Mouse (Mus musculus) kidney, postnatal 25 days (tissue): Measurements from ENCODE around the gene Pak1.

Experiments
- DNase-seq, 2 experiments: peaks; one replicate each; pipeline ENCODE4 v3.0.0; 2021; ENCODE audit warnings: mixed read lengths in 2 of 2

Pak1 gene

DNA sequence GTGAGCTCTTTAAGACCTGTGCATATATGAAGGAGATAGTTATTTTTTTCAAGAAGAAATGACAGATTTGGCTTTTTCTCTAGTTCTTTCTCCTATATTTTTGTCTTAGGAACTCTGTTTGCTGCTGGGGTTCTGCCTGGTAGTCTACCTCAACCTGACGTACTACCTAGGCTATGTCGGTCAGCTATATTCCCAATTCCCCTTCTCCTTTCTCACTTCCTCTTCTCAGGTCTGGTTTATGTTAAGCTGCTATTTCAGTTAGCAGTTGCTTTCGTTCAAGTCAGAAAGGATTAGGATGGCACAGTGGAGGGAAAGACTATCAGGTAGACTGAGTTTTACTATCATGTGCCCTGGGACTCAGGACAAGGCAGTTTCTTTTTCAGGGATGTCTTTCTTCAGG, 75.2 kb downstream of the Pak1 start:
- DNase-seq: no peak

DNA sequence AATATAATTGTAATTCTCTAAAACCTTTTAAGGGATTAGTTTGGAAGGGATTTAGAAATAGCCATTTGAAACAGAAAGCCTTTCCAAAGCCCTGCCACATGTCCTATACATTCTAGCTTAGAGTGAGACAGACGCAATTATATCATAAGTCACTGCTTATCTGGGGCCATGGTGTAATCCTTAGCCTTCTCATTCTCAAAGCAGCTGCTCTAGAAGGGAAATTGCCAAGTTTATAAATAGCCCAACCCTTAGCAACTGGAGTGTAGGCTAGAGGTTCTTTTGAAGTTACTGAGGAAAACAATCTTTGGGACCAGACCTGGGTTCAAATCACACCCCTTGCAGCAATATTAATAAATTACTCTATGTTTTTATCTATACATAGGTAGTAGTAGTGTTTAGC, 76.2 kb downstream of the Pak1 start:
- no peak for DNase-seq

DNA sequence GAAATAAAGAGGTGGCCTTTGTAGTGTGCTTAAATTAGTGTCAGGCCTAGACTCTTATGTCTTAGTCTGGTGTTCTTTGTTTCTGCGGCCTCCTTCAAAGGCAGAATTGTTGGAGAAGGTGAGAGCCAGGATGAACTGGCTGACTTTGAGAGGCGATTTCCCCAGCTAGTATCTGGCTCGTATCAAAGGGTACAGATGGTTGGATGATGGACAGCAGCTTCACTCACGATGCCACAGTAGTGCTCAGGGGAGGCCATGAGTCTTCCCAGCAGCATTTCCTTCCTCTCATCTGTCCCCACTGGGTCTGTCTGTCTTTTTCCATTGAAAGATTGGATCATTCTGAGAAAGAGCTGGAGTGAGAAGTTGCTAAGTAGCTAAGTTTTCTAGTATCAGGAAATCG, 79.5 kb downstream of the Pak1 start:
- no peak for DNase-seq

DNA sequence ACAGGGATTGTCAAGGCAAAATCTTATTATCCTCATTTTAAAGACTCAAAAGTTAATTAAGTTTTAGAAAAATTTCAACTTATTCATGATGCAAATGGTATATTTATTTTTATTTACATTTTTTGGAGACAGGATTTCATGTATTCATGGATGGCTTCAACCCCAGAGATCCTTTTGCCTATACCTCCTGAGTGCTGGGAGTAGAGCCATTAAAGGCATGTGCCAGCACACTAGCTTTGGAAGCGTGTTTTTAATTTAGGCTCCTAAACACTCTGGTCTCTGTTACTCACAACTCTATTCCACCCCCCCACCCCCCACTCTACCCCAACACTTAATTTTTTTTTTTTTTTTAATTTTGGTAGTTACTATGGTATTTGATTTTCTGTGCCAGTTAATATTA, 80.4 kb downstream of the Pak1 start:
- no peak for DNase-seq

DNA sequence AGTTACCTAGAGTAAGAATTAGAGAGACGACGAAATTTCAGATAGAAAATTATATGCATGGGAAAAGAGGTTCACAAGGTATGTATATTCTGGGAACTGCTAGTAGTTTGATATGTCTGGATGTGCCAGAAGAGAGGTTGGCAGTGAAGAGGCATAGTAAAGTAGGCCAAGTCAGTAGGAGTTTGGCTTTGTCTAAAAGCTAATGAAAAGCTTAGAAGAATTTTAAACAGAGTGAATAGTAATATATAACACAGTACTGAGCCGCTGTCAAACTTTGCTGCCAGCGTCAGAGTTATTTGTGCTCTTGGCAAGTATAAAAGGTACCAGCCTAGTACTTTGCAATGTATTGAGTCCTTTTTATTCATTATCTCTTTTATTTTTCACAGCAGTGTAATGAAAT, 84.1 kb downstream of the Pak1 start:
- DNase-seq: no peak

DNA sequence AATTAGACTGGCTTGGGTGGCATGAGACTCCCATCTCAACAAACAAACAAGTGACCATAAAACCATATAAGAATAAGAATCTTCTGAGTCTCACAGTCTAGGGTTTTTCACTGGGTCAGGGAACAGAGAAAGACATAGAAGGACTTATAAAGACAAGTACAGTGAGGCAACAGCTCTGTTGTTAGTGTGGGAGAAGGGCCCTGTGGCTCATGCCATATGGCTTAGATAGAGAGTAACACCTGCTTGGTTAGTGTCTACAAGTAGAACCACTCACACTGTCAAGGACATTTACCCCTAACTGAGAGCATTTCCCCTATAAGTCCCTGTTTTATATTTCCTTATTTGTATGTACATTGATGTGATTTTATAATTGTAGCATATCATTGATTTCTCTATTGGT, 85.0 kb downstream of the Pak1 start:
- DNase-seq: no peak

DNA sequence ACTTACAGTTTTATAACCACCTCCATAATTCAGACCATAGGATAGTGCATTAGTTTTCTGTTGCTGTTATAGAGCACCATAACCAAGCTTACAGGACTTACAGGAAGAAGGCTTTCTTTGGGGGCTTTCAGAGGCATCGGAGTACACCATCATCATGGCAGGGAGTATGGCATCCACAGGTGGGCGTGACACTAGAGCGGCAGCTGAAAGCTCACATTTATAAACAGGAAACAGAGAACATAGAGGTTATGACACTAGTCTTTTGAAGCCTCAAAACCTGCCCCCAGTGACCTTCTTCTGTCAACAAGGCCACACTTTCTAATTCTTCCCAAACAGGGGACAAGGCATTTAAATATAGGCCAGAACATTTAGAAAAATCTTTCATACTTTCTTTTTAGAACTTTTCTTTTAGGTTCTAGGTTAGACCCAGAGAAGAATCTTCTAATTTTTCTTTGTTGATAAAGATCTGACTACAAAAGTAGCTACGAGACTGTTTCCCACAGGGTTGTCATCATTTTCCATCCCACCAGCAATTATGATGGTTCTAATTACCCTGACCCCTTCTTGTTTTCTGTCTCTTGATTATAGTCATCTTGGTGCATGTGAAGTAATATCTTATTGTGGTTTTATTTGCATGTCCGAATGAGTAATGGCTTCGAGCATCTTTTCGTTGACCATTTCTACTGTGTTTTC, 89.7 kb downstream of the Pak1 start:
- no peak for DNase-seq

DNA sequence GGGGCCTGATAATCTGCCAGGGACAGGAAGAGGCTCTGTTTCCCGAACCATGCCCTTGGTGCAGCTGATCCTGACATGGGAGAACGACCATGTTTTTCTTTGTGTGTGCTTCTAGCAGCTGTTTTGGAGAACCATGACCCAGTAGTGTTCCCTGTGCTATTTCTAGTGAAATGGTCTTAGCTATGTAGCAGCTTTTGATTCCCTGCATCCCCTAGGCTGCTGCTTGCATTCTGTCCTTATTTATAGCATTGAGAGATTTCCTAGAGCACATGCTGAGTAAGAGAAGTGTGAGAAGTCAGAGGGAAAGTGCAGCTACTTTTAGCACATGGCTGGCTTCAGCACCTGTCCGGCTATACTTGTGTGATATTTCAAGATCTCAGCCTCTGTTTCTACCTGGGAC, 123.3 kb downstream of the Pak1 start:
- no peak for DNase-seq

DNA sequence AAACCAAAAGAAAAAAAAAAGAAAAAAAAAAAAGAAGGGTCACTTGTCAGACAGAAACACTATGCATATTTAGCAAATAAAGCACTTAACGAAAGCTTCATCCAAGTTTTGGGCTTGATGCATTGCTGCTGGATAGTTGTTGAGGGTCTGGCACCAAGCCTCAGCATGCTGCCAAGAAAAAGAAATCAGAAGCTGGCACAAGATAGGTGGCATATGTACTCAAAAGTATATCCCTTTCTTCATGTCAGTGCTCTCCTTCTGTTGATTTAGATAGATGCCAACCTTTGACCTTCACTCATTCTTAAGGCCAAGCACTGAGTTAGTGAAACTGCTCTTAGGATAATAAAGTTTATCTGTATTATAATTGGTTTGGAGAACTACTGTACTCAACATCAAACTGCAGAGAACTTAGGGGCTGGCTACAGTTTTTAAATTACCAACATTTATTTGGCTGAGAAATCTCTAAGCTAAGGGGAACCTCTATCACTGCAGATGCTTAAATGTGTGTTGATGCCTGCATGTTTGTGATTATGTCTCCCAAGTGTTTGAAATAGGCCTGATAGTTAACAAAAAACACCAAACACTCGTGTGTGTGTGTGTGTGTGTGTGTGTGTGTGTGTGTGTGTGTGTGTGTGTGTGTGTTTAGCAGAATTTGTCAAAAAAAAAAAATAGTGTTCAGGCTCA, 126.6 kb downstream of the Pak1 start:
- no peak for DNase-seq

DNA sequence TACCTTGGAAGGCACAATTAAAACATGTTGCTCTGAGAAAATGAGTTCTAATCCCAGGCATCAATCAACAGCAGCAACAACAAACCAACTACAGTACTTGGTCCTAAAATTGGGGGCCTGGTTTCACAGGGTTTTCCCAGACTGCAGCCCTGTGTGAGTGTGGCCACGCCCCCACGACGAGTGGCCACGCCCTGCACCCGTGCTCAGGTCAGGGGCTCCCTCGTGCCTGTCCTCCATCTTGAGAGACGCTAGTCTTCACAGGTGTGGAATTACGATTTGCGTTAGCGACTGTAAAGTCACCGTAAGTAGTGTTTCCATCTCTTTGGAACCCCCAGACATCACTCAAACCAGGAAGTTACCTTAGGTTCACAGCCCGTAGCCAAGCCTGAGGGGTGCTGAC, 131.4 kb downstream of the Pak1 start, which contains the start of gene Gdpd4:
Gene Gdpd4, plus strand, starts transcription at position 214 of the 400 bp plus-strand sequence.
- DNase-seq: no peak

DNA sequence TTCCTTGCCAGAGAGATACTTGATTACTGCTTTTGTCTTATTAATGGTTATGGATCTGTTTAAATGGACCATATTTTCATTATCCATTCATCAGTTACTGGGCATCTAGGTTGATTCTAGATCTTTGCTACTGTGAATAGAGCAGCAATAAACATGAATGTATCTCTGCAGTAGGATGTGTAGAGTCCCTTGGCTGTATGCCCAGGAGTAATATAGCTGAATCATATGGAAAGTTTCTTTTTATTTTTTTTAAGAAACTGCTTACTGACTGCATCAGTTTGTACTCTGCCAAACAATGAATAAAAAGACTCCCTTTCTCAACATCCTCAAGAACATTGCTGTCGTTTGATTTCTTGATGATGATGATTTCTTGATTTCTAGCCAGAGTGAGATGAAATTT, 137.5 kb downstream of the Pak1 start:
- no peak for DNase-seq

DNA sequence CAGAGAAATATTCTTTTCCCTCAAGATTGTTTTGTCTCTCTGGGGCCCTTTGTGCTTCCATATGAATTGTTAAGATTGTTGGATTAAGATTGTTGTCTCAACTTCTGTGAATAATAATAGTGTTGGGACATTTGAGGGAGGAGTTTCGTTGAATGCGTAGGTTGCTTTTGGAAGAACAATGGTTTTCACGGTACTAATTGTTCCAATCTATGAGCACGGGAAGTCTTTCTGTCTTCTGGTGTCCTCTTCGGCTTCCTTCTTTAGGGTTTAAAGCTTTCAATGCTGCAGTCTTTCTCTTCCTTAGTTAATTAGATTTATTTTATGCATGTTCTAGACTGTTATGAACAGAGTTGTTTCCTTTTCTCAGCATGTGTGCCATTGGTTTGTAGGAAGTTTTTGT, 138.6 kb downstream of the Pak1 start:
- DNase-seq: no peak

DNA sequence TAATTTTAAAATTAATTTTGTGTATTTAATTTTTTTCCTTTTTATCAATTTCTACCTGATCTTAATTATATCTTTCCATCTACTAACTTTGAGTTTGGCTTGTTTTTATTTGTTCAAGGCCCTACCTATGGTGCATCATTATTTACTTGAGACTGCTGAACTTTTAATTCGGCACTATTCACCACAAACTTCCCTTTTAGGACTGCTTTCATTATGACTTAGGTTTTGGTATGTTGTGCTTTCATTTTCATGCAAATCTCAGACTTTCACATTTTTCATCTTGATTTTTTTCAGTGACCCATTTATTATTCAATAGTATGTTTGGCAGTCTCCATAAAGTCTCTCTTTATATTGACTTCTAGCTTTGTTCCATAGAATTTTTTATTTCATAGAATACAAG, 156.1 kb downstream of the Pak1 start:
- no peak for DNase-seq
